In the genomic region with DNA sequence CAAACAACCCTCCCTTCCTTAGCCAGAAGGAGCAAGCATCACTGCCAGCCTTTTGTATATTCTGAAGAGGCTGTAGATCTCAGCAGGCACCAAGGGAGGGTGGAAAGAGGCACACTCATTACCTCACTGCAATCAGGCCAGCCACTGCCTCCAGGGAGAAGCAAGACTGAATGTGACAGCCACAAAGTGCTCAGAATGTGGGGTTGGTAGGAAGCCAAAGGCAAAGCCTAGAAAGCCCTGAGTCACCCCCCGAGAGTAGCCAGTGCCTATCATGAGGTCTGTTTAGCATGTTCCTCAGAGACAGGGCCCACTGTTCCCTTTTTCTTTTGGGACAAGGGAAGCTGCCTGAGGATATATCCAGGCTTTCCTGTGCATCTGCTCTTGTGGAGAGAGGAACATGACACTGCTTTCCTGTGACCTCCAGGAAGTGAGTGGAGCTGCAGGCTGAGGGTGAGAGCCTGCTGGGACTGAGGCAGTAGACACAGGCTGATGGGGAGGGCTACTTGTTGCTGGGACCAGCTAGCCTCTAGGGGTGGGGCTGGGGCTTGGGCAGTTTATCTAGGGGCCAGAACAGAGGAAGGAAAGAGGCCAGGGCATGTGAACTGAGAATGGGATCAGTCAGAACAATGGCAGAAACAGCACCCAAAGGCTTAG, we compare ENCODE assay signal across 39 mouse cellular contexts. TPM values are rescaled to one million over a fixed set of nuclear protein-coding genes. Genes with fewer than 3 reads are reported as not detected.
DNase-seq lines count a peak whose midpoint lies in the region; ATAC-seq and TF ChIP-seq lines count a peak whose summit lies in the region.
"Had no signal": no experiment of that assay in that cellular context is flagged by ENCODE, and none has a peak within 500 bp of the region (broad histone marks: within the 10 kb centered on the region; RNA-seq: fewer than 3 reads in every experiment).

A gene (plus strand): TSS at position 393 of the 654 bp plus-strand sequence.

- H3K4me3 ChIP-seq in CH12.LX (replicated peaks in 1 of 3; ENCODE audit: low read depth in 2 of 3, low read length in 2 of 3, poor library complexity in 1 of 3) = no peak within 1 kb of the TSS
- H3K4me3 ChIP-seq: embryonic facial prominence, embryonic 10.5 days; embryonic facial prominence, embryonic 15.5 days; forebrain, embryonic 12.5 days; heart, adult 2 months; heart, embryonic 12.5 days; hindbrain, embryonic 10.5 days; kidney, embryonic 15.5 days; limb, embryonic 10.5 days; limb, embryonic 15.5 days; liver, embryonic 13.5 days; midbrain, embryonic 13.5 days; neural tube, embryonic 15.5 days had no signal

- peaks cover 0 to 8% of the 10 kb centered on the region in 2 experiments; a peak in 1 of 4 replicates for H3K4me1 ChIP-seq in CH12.LX (ENCODE audit: control insufficient read depth in 1 of 2, insufficient read depth in 2 of 2)
- H3K4me1 ChIP-seq: embryonic facial prominence, embryonic 10.5 days; embryonic facial prominence, embryonic 15.5 days; forebrain, embryonic 12.5 days; heart, embryonic 12.5 days; hindbrain, embryonic 10.5 days; kidney, embryonic 15.5 days; limb, embryonic 10.5 days; limb, embryonic 15.5 days; liver, embryonic 13.5 days; midbrain, embryonic 13.5 days; neural tube, embryonic 15.5 days had no signal

- H3K36me3 ChIP-seq in CH12.LX (replicated peaks in 1 of 2; ENCODE audit: control insufficient read depth in 1 of 2, insufficient read depth in 1 of 2, low read length in 1 of 2) = no peaks in the 10 kb centered on the region
- H3K36me3 ChIP-seq: embryonic facial prominence, embryonic 10.5 days; embryonic facial prominence, embryonic 15.5 days; forebrain, embryonic 12.5 days; heart, embryonic 12.5 days; hindbrain, embryonic 10.5 days; kidney, embryonic 15.5 days; limb, embryonic 10.5 days; limb, embryonic 15.5 days; liver, embryonic 13.5 days; midbrain, embryonic 13.5 days; neural tube, embryonic 15.5 days had no signal

- H3K9ac ChIP-seq in CH12.LX (ENCODE audit: insufficient read depth, low read depth) = no peak within 1 kb of the TSS
- H3K9ac ChIP-seq: embryonic facial prominence, embryonic 15.5 days; forebrain, embryonic 12.5 days; forebrain, postnatal 0 days; heart, embryonic 12.5 days; kidney, embryonic 15.5 days; limb, embryonic 15.5 days; liver, embryonic 13.5 days; midbrain, embryonic 13.5 days; neural tube, embryonic 15.5 days had no signal

- TF ChIP-seq CTCF in CH12.LX (conservative IDR thresholded peaks at IDR 0.05 in 1 of 2, IDR thresholded peaks at IDR 0.05 in 1 of 2; ENCODE audit: low read depth in 2 of 2, low read length in 2 of 2) = no peak

- H3K79me2 ChIP-seq in CH12.LX (replicated peaks; ENCODE audit: control insufficient read depth, extremely low read depth, insufficient read depth, poor library complexity, severe bottlenecking) = no peaks in the 10 kb centered on the region

- H3K9me3 ChIP-seq in CH12.LX (replicated peaks; ENCODE audit: low read length) = no peaks in the 10 kb centered on the region
- H3K9me3 ChIP-seq: embryonic facial prominence, embryonic 10.5 days; embryonic facial prominence, embryonic 15.5 days; forebrain, embryonic 12.5 days; heart, embryonic 12.5 days; hindbrain, embryonic 10.5 days; kidney, embryonic 15.5 days; limb, embryonic 10.5 days; limb, embryonic 15.5 days; liver, embryonic 13.5 days; midbrain, embryonic 13.5 days; neural tube, embryonic 15.5 days had no signal

- no peaks in the 10 kb centered on the region for H3K27me3 ChIP-seq in CH12.LX (replicated peaks)
- H3K27me3 ChIP-seq: embryonic facial prominence, embryonic 15.5 days; forebrain, embryonic 12.5 days; heart, embryonic 12.5 days; kidney, embryonic 15.5 days; limb, embryonic 15.5 days; liver, embryonic 13.5 days; midbrain, embryonic 13.5 days; neural tube, embryonic 15.5 days had no signal

- DNase-seq in cerebellum, postnatal 4 days (ENCODE audit: low spot score in 2 of 2) = no peak
- DNase-seq in CH12.LX (ENCODE audit: extremely low read depth) = peak; percentile 6
- no peak for DNase-seq in adrenal gland, postnatal 25 days
- no peak for DNase-seq in layer of hippocampus, adult 18-20 months (ENCODE audit: low spot score in 2 of 2)
- DNase-seq in embryo, embryonic 10 days (ENCODE audit: low spot score) = no peak
- DNase-seq: adrenal gland, adult 2 months; cerebellum, adult 11-12 months; cerebellum, adult 9-11 months; forebrain, postnatal 0 days; gastrocnemius, postnatal 14 days; heart, adult 2 months; kidney, adult 18-20 months; kidney, postnatal 4 days; layer of hippocampus, postnatal 36 days; liver, embryonic 13.5 days; lung, adult 2 months; lung, postnatal 10 days; right cerebral cortex, adult 18-20 months; spleen, adult 18-20 months; thymus, postnatal 14 days had no signal

- no peak for TF ChIP-seq RAD21 in CH12.LX (IDR thresholded peaks at IDR 0.05; ENCODE audit: low read depth, low read length)

- ATAC-seq in cerebellum, adult (ENCODE audit: insufficient number of reproducible peaks, low FRiP score, low TSS enrichment) = 0 out of 2 replicates have a peak, but pooled peaks have one; percentile 61
- ATAC-seq in granulocyte monocyte progenitor cell, adult 5-6 weeks (replicated peaks; ENCODE audit: poor library complexity, severe bottlenecking) = peak; percentile 73
- ATAC-seq in megakaryocyte progenitor cell, adult 5-6 weeks (replicated peaks; ENCODE audit: poor library complexity) = peak; percentile 84
- ATAC-seq: forebrain, postnatal 0 days; hindbrain, embryonic 16.5 days; midbrain, embryonic 13.5 days had no signal

- in situ Hi-C loops in CH12.LX (cut with MboI; ENCODE audit: low pct_ligation_motif_present, low pct_unique_long_range_greater_than_20kb, low sequenced_read_pairs) = no loop called here

- TF ChIP-seq EP300 in CH12.LX (IDR thresholded peaks at IDR 0.05; ENCODE audit: low read length) = no peak

- no peak for TF ChIP-seq POLR2A in CH12.LX (IDR thresholded peaks at IDR 0.05; ENCODE audit: low read depth, low read length)

- H3K4me2 ChIP-seq in CH12.LX (ENCODE audit: insufficient read depth, low read depth, poor library complexity, severe bottlenecking) = no peak within 1 kb of the TSS
- H3K4me2 ChIP-seq: embryonic facial prominence, embryonic 15.5 days; forebrain, embryonic 12.5 days; heart, embryonic 12.5 days; kidney, embryonic 15.5 days; limb, embryonic 15.5 days; liver, embryonic 13.5 days; midbrain, embryonic 13.5 days; neural tube, embryonic 15.5 days had no signal

- dilution Hi-C loops in CH12.LX (cut with MboI; ENCODE audit: extremely low pct_ligation_motif_present, extremely low pct_unique_long_range_greater_than_20kb, low sequenced_read_pairs) = no loop called here

- no peak within 1 kb of the TSS for H3K27ac ChIP-seq in CH12.LX (ENCODE audit: insufficient read depth, low read depth)
- H3K27ac ChIP-seq: embryonic facial prominence, embryonic 10.5 days; embryonic facial prominence, embryonic 15.5 days; forebrain, embryonic 12.5 days; heart, adult 2 months; hindbrain, embryonic 10.5 days; kidney, embryonic 15.5 days; limb, embryonic 10.5 days; limb, embryonic 15.5 days; liver, embryonic 13.5 days; midbrain, embryonic 13.5 days; neural tube, embryonic 15.5 days had no signal

TF ChIP-seq in CH12.LX, 34 proteins besides CTCF, POLR2A, EP300 and RAD21:
- TF ChIP-seq NRF1 (IDR thresholded peaks at IDR 0.05; ENCODE audit: low read depth, low read length) (no peak), MXI1 (IDR thresholded peaks at IDR 0.05; ENCODE audit: low read depth, low read length) (no peak), ETS1 (conservative IDR thresholded peaks at IDR 0.05; ENCODE audit: low read depth, low read length) (no peak), SMC3 (IDR thresholded peaks at IDR 0.05; ENCODE audit: low read depth, low read length) (no peak), MAFK (IDR thresholded peaks at IDR 0.05; ENCODE audit: insufficient replicate concordance, low read length) (no peak), TBP (conservative IDR thresholded peaks at IDR 0.05; ENCODE audit: low read depth, low read length) (no peak), UBTF (IDR thresholded peaks at IDR 0.05; ENCODE audit: low read depth, low read length) (no peak), CHD2 (IDR thresholded peaks at IDR 0.05; ENCODE audit: low read length) (no peak), USF2 (conservative IDR thresholded peaks at IDR 0.05; ENCODE audit: low read depth, low read length) (no peak), IRF4 (IDR thresholded peaks at IDR 0.05; ENCODE audit: low read depth, low read length) (no peak), BHLHE40 (IDR thresholded peaks at IDR 0.05; ENCODE audit: low read depth, low read length) (no peak), USF1 (IDR thresholded peaks at IDR 0.05; ENCODE audit: low read depth, low read length) (no peak), E2F4 (IDR thresholded peaks at IDR 0.05; ENCODE audit: insufficient replicate concordance, low read depth, low read length) (no peak), GABPA (IDR thresholded peaks at IDR 0.05; ENCODE audit: insufficient replicate concordance, low read depth, low read length) (no peak)

RNA-seq across cellular contexts. Expression of the gene that starts here (rescaled TPM):
- total RNA-seq in CH12.LX (2012; rRNA removed) (not detected in 2 replicates), CH12.LX (2014; rRNA removed) (not detected in 2 replicates)
- polyA plus RNA-seq in CH12.LX (2012; ENCODE audit: insufficient read length, low read depth) = 0.16 TPM in 1 of 2 replicates, not detected in the other
- total RNA-seq in granulocyte monocyte progenitor cell, adult 5-6 weeks (2014; fragmentation: Nextera tagmentation) = not detected in 2 replicates
- 0.09 TPM in 1 of 2 replicates, not detected in the other for total RNA-seq in granulocyte monocyte progenitor cell, adult 5-6 weeks (2017)
- 0.10 TPM in 1 of 2 replicates, not detected in the other for total RNA-seq in megakaryocyte progenitor cell, adult 5-6 weeks (2015)
- not detected in 2 replicates for total RNA-seq in megakaryocyte progenitor cell, adult 5-6 weeks (2017)
- 0.19 TPM in 1 of 2 replicates, not detected in the other for total RNA-seq in adrenal gland, postnatal 25 days (2021)
- total RNA-seq in layer of hippocampus, adult 18-20 months (2021) = under 1 TPM; 0.07 to 0.08 TPM
- total RNA-seq: forebrain, postnatal 0 days; left cerebral cortex, postnatal 10 days had no signal
- polyA plus RNA-seq: adrenal gland, adult 2 months; cortical plate, adult 2 months; embryonic facial prominence, embryonic 10.5 days; forebrain, embryonic 12.5 days; forebrain, postnatal 0 days; heart, adult 2 months; heart, embryonic 12.5 days; heart, postnatal 0 days; hindbrain, embryonic 10.5 days; hindbrain, embryonic 16.5 days; intestine, embryonic 14.5 days; kidney, embryonic 15.5 days; limb, embryonic 10.5 days; limb, embryonic 15.5 days; liver, embryonic 13.5 days; midbrain, embryonic 13.5 days; neural tube, embryonic 15.5 days; stomach, embryonic 16.5 days had no signal

Comparison
In these comparisons a context has a peak if more than half of its experiments do, and no peak if none do; other contexts are left out.
1. Peak in DNase-seq in CH12.LX; RNA of the gene not detected or under 1 TPM.
2. Peak in ATAC-seq in granulocyte monocyte progenitor cell, adult 5-6 weeks; RNA of the gene not detected or under 1 TPM.
3. Peak in ATAC-seq in megakaryocyte progenitor cell, adult 5-6 weeks; RNA of the gene not detected or under 1 TPM.